Mouse (Mus musculus) ES-Bruce4 (cell line): ENCODE measurements around the gene Ing3. TPM values are rescaled to one million over a fixed set of nuclear protein-coding genes. Genes with fewer than 3 reads are reported as not detected.

Experiments
- H3K27ac ChIP-seq: 2 replicates; pipeline ENCODE4 v1.5.1; 2012; ENCODE audit warnings: low read length, inconsistent platforms; ENCODE audit not compliant: insufficient read depth
- H3K27me3 ChIP-seq: 2 replicates; pipeline ENCODE4 v1.6.1; 2012; ENCODE audit warnings: mild to moderate bottlenecking, low read length, inconsistent platforms; ENCODE audit not compliant: control insufficient read depth, poor library complexity, insufficient read depth, severe bottlenecking
- H3K36me3 ChIP-seq: 2 replicates; pipeline ENCODE4 v1.6.1; 2012; ENCODE audit warnings: inconsistent platforms, mild to moderate bottlenecking, low read length, moderate library complexity; ENCODE audit not compliant: control insufficient read depth, poor library complexity, insufficient read depth, severe bottlenecking
- H3K4me1 ChIP-seq: one replicate; pipeline ENCODE4 v1.8.1; 2011; ENCODE audit warnings: low read length; ENCODE audit not compliant: control insufficient read depth, insufficient read depth
- H3K4me3 ChIP-seq: 2 replicates; pipeline ENCODE4 v1.5.1; 2011; ENCODE audit warnings: low read depth, mild to moderate bottlenecking, low read length
- H3K9ac ChIP-seq: 2 replicates; pipeline ENCODE4 v1.6.1; 2012; ENCODE audit warnings: low read depth, mild to moderate bottlenecking, inconsistent platforms; ENCODE audit not compliant: poor library complexity, severe bottlenecking
- H3K9me3 ChIP-seq: replicated peaks from 2 replicates; pipeline ENCODE4 v1.6.1; 2012; ENCODE audit warnings: mild to moderate bottlenecking, low read length, inconsistent platforms; ENCODE audit not compliant: control insufficient read depth, poor library complexity, insufficient read depth, severe bottlenecking
- CTCF ChIP-seq: IDR thresholded peaks from one replicate; pipeline ENCODE4 v1.8.1; 2011; ENCODE audit warnings: low read depth, low read length
- EP300 ChIP-seq: IDR thresholded peaks from 2 replicates; pipeline ENCODE4 v1.6.1; 2011; ENCODE audit warnings: low read depth, low read length; ENCODE audit not compliant: insufficient read depth
- POLR2A ChIP-seq: IDR thresholded peaks from one replicate; pipeline ENCODE4 v1.8.1; 2011; ENCODE audit warnings: low read length; ENCODE audit not compliant: insufficient read depth
- polyA plus RNA-seq: library from polyadenylated mRNA; stranded (reverse); fragments of >200 nt; gene quantifications from 2 replicates; pipeline ENCODE4 v1.2.4, GENCODE M21; 2011; ENCODE audit warnings: low read depth; ENCODE audit not compliant: missing spikeins, insufficient read depth, insufficient read length

Ing3 gene
- polyA plus RNA-seq, 1 experiment = 26.1 TPM

DNA sequence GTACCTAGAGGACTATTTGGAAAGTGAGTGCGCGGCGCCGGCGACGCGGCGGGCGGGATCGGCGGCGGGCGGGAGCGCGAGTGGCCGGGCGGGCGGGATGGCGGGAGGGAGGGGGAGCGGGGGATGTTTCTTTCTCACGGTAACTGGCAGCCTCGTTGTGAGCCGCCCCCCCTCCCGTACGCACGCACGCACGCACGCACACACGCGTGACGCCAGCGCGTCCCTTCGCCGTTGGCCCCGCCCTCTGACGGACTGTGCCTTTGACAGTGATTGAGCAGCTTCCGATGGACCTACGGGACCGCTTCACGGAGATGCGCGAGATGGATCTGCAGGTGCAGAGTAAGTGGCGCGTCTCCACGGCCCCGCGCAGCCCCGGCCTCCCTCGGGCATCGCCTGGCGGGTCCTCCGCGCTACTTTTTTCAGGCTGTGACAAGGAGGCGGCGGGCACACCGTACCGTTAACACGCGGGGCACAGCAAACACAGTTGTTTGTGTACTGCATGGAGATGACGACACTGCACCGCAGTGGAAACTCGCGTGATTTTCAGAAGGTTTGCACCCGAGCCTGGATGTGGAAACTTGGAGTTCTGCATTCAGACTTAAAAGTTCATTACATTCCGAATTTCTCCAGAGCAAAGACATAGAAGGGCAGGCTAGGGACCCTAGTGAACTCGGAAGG lies 539 bp downstream of the Ing3 start:
- TF ChIP-seq CTCF (no peak), POLR2A (no peak), EP300 (no peak)
- no peaks in the 10 kb centered on the region for H3K27me3 ChIP-seq
- peak overlapping the region; percentile 84 for H3K9ac ChIP-seq

DNA sequence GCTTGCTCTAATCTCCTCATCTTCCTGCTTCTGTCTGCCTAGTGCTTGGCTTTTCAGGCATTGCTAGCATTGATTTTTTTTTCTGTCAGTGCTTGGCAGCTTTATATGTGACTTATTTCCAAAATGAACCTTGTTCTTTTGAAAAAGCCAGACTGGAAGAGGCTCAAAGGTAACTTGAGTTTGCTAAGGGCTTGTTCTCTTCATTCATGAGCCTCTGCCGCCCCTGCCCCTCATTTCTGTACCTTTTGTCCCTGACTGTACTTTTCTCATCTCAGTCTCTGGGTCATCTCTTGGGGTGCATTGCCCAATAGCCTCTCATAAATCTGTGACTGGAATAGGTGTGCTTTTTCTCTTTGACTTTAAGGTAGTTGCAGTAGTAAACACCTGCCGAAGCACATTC lies 1.3 kb downstream of the Ing3 start:
- Histone ChIP-seq H3K9ac (peak overlapping the region; percentile 84), H3K9me3 (no peaks in the 10 kb centered on the region), H3K27me3 (no peaks in the 10 kb centered on the region), H3K36me3 (peaks cover 7% of the 10 kb centered on the region; the same call in 1 of the 2 replicates), H3K4me1 (no peaks in the 10 kb centered on the region), H3K4me3 (no peak overlapping the region), H3K27ac (no peak overlapping the region)
- TF ChIP-seq EP300 = no peak
- TF ChIP-seq POLR2A = no peak
- TF ChIP-seq CTCF = no peak

More for the DNA sequence above, 539 bp downstream of the Ing3 start:
- Histone ChIP-seq H3K36me3 (peaks cover 7% of the 10 kb centered on the region; the same call in 1 of the 2 replicates), H3K27ac (peak overlapping the region; percentile 59), H3K4me1 (no peaks in the 10 kb centered on the region), H3K4me3 (peak overlapping the region; percentile 91), H3K9me3 (no peaks in the 10 kb centered on the region)

DNA sequence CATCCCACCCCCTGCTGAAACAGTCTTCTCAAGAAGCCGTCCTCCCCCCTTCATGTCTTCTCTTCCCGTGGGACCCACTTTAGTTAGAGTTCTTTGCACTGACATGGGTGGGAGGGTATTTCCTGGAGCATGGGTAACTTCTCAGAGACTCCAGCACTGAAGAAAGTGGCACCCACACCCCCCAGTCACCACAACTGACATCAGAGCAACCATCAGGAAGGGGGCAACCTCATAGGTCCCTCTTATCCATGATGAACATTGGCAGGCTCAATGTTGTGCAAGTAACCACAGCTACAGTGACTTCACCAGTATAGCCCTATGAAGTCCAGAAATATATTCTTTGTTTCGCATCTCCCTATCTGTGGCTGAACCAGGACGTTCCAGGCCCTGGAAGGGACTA lies 6.1 kb downstream of the Ing3 start:
- Histone ChIP-seq H3K36me3 (peaks cover 7% of the 10 kb centered on the region; the same call in 1 of the 2 replicates), H3K27ac (no peak overlapping the region), H3K4me1 (no peaks in the 10 kb centered on the region), H3K27me3 (no peaks in the 10 kb centered on the region), H3K9me3 (no peaks in the 10 kb centered on the region), H3K9ac (no peak overlapping the region), H3K4me3 (no peak overlapping the region)
- TF ChIP-seq EP300 = no peak
- TF ChIP-seq POLR2A = no peak
- no peak for TF ChIP-seq CTCF

DNA sequence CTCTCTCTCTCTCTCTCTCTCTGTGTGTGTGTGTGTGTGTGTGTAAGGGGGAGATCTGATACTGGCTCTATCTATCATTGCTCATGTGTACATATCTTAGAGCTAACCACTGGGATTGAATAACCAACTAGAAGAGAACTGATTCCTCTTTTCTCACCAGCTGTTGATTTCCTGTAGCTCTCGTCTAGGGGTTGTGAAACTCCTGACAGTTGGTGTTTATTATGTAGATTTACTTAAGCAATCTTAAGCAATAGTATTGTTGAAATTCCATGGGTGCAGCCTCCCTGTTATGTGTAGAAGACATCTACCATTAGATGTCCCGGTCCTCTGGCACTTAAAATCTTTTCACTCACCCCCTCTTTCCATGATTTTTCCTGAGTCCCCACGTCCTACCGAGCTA lies 9.6 kb downstream of the Ing3 start:
- Histone ChIP-seq H3K36me3 (no peaks in the 10 kb centered on the region), H3K27me3 (no peaks in the 10 kb centered on the region), H3K9ac (no peak overlapping the region), H3K4me1 (no peaks in the 10 kb centered on the region), H3K9me3 (no peaks in the 10 kb centered on the region), H3K4me3 (no peak overlapping the region), H3K27ac (no peak overlapping the region)
- TF ChIP-seq EP300 (no peak), POLR2A (no peak), CTCF (no peak)

DNA sequence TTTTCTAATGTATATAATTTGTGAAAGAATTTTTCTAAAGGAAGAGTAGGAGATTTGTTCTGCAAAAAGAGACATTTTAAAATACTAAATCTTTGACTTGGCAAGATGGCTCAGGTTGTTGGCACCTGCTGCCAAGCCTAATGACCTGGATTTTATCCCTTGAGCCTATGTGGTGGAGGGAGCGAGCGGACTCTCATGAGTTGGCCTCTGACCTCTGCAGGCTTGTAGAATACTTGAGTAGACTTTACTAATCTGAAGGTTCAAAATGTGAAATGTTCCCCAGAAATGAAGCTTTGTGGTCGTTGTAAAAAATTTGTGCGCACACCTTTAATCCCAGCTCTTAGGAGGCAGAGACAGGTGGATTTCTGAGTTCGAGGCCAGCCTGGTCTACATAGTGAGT lies 10.5 kb downstream of the Ing3 start:
- Histone ChIP-seq H3K27ac (no peak overlapping the region), H3K4me3 (no peak overlapping the region), H3K4me1 (no peaks in the 10 kb centered on the region), H3K9me3 (no peaks in the 10 kb centered on the region), H3K9ac (no peak overlapping the region), H3K27me3 (no peaks in the 10 kb centered on the region), H3K36me3 (no peaks in the 10 kb centered on the region)
- TF ChIP-seq CTCF = no peak

DNA sequence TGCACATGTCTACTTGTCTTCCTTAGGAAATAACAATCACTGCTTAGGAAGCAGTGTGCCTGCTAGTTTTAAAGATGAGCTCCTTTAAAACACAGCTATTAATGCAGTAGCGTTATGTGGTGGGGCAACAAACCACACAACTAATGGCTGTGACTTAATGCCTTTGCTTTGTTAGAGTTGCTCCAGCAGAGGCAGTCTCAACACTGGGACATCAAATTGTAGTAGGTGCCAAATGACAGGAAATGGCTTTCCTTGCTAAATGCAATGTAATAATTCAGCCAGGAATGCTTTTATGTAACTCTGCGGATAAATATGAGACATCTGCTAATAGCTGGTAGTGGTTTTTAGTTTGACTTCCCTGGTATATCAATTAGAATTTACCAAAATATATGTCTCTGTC lies 28.2 kb downstream of the Ing3 start:
- Histone ChIP-seq H3K9ac (no peak overlapping the region), H3K36me3 (peaks cover 6% of the 10 kb centered on the region), H3K27me3 (no peaks in the 10 kb centered on the region), H3K27ac (no peak overlapping the region), H3K9me3 (no peaks in the 10 kb centered on the region), H3K4me3 (no peak overlapping the region), H3K4me1 (no peaks in the 10 kb centered on the region)
- no peak for TF ChIP-seq POLR2A
- no peak for TF ChIP-seq CTCF
- no peak for TF ChIP-seq EP300
